Mouse (Mus musculus) lung, embryonic 16.5 days (tissue): ENCODE measurements around the gene Vmn1r85. TPM values are rescaled to one million over a fixed set of nuclear protein-coding genes. Genes with fewer than 3 reads are reported as not detected.

Experiments used
- ATAC-seq: fragments of 200-750 bp; cut with Nextera tagmentation; 2 replicates; pipeline ENCODE4 v1.8.0; 2017; ENCODE audit warnings: low read depth, mild to moderate bottlenecking, moderate library complexity
- H3K27ac ChIP-seq: fragments of 300-500 bp; sonication (generic); 2 replicates; pipeline ENCODE4 v1.5.1; 2014; ENCODE audit warnings: mild to moderate bottlenecking, control low read depth, low read length
- H3K27me3 ChIP-seq: fragments of 300-500 bp; sonication (generic); 2 replicates; pipeline ENCODE4 v1.6.1; 2014; ENCODE audit warnings: low read depth, low read length, mixed read lengths; ENCODE audit not compliant: control insufficient read depth, insufficient read depth
- H3K36me3 ChIP-seq: fragments of 300-500 bp; sonication (generic); 2 replicates; pipeline ENCODE4 v1.6.1; 2014; ENCODE audit warnings: low read length; ENCODE audit not compliant: control insufficient read depth, insufficient read depth
- H3K4me1 ChIP-seq: fragments of 300-500 bp; sonication (generic); replicated peaks from 2 replicates; pipeline ENCODE4 v1.6.1; 2014; ENCODE audit warnings: low read length, mixed read lengths; ENCODE audit not compliant: control insufficient read depth, insufficient read depth
- H3K4me2 ChIP-seq: fragments of 300-500 bp; sonication (generic); 2 replicates; pipeline ENCODE4 v1.6.1; 2014; ENCODE audit warnings: low read depth, low read length, control low read depth
- H3K4me3 ChIP-seq: fragments of 300-500 bp; sonication (generic); 2 replicates; pipeline ENCODE4 v1.5.1; 2014; ENCODE audit warnings: mild to moderate bottlenecking, low read length, control low read depth
- H3K9ac ChIP-seq: fragments of 300-500 bp; sonication (generic); 2 replicates; pipeline ENCODE4 v1.6.1; 2014; ENCODE audit warnings: low read length, control low read depth
- H3K9me3 ChIP-seq: fragments of 300-500 bp; sonication (generic); 2 replicates; pipeline ENCODE4 v1.6.1; 2016; ENCODE audit warnings: low read length; ENCODE audit not compliant: control insufficient read depth
- WGBS: fragments of 180-500 bp; shearing (Covaris S2); extraction: QIAGEN DNeasy Blood & Tissue Kit; methylation state at CpG from one replicate; pipeline ENCODE4 v1.1.7; 2014; 5-methylcytosine and 5-hydroxymethylcytosine counted together
- polyA plus RNA-seq: library from polyadenylated mRNA; unstranded; fragments of >200 nt; fragmentation: Nextera tagmentation; extraction: Ambion mirVana; gene quantifications from 2 replicates; pipeline ENCODE4 v1.2.1, GENCODE M21; 2015

The Vmn1r85 gene
- polyA plus RNA-seq, 1 experiment from 2014 or later = not detected

DNA sequence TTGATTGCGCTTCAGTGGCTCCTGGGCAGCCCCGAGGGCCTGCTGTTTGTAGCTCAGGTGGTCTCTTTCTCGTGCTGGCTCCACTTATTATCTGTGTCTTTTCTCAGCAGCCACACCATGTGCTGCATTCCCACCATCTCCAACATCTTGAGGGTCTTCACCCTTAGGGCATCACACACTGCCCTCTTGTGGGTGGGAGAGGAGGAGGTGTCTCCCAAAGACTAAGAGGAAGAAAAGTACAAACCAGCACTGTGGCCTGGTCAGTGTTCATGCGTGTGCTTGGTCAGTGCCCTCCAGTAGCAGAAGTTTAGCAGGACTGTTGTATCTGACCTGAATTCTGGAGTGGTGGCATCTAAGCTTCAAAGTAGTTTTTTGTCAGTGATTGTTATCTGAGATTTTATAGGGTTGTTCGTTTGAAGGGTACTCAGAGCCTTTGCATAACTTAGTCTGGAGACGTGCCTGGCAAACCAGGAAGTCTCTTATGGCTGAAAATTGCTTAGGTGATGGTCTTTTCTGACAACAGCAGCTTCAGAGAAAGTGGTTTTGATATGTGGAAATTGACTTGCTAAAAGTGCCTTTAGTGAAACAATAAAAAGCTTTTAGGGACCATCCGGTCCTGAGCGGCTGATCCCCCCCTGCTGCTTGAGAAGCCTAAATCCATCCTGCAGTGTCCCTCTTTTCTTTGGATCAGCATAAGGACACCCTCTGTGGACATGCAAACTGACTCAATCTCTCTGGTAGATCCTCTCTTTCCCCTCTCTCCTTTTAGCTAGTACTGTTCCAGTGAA is 37.9 kb downstream of the Vmn1r85 start:
- Histone ChIP-seq H3K4me1 (0 out of 2 replicates have a peak, but pooled peaks cover 5% of the 10 kb centered on the region), H3K36me3 (no peaks in the 10 kb centered on the region), H3K9me3 (no peaks in the 10 kb centered on the region), H3K4me2 (no peak overlapping the region), H3K27me3 (no peaks in the 10 kb centered on the region), H3K27ac (no peak overlapping the region), H3K9ac (no peak overlapping the region), H3K4me3 (no peak overlapping the region)
- 69% methylated on average over 8 of the region's 8 CpGs for WGBS
- no peak for ATAC-seq

DNA sequence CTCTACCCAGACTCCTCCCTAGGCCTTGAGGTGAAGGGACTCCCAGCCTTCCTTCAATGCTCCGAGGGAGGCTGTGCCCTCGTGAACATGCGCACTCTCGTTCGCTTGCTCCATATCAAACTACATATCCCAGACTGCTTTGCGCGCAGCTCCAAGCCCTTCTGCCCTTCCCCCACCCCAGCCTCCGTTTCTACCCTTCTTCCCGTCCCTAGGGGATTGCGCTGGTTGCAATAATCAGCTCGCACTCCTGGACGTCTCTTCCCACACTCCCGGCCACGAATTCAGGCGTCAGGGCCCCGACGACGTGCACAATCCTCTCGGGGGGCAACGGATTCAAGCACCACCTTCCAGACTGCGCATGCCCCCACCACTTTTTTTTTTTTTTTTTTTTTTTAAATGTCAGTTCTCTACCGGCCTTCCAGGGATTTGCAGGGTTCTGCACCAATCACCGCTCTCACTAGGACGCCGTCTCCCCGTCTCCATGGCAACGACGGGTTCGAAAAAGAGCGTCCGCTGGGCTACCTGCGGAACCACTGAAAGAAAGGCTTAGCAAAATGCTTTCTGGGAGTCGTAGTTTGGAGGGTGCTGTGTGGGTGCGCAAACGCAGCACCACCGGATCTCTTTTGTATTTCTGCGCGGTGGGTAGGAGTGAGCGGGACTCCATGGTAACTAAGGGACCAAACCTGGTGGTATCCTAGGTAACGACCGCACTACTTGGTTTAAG is 40.5 kb downstream of the Vmn1r85 start, which contains the start of gene Mzf1:
Gene Mzf1 (minus strand): TSS at position 478 of the 724 bp plus-strand sequence.
- H3K27ac ChIP-seq = peak within 1 kb of the TSS; percentile 80
- H3K4me2 ChIP-seq = peak within 1 kb of the TSS; percentile 73
- peak; percentile 94 for ATAC-seq
- 0 out of 2 replicates have a peak, but pooled peaks cover 5% of the 10 kb centered on the region for H3K4me1 ChIP-seq
- H3K4me3 ChIP-seq = peak within 1 kb of the TSS; percentile 58
- under 1% methylated on average over 41 of the region's 41 CpGs for WGBS
- H3K9ac ChIP-seq = peak within 1 kb of the TSS; percentile 70
- H3K9me3 ChIP-seq = no peaks in the 10 kb centered on the region
- no peaks in the 10 kb centered on the region for H3K27me3 ChIP-seq
- H3K36me3 ChIP-seq = no peaks in the 10 kb centered on the region

DNA sequence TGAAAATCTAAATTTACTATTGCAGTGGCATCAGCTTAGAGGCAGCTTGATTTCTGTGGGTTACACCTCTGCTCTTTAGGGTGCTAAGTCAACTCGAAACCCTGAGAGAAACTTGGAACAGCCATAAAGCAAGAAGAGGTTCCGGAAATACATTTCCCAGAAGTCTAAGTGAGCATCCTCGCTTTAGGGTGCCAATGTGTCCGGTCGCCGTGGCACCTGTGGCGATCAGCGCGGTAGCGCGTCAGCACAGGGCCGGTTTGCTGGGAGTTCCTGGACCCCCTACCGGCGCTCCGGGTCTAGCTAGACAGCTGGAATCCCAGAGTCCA is 41.0 kb downstream of the Vmn1r85 start:
- H3K36me3 ChIP-seq = no peaks in the 10 kb centered on the region
- H3K4me3 ChIP-seq = peak overlapping the region; percentile 58
- under 1% methylated on average over 15 of the region's 15 CpGs for WGBS
- 0 out of 2 replicates have a peak, but pooled peaks cover 5% of the 10 kb centered on the region for H3K4me1 ChIP-seq
- no peaks in the 10 kb centered on the region for H3K9me3 ChIP-seq
- peak overlapping the region; percentile 42 for H3K27ac ChIP-seq
- peak overlapping the region; percentile 73 for H3K4me2 ChIP-seq
- no peaks in the 10 kb centered on the region for H3K27me3 ChIP-seq
- no peak for ATAC-seq
- peak overlapping the region; percentile 70 for H3K9ac ChIP-seq

DNA sequence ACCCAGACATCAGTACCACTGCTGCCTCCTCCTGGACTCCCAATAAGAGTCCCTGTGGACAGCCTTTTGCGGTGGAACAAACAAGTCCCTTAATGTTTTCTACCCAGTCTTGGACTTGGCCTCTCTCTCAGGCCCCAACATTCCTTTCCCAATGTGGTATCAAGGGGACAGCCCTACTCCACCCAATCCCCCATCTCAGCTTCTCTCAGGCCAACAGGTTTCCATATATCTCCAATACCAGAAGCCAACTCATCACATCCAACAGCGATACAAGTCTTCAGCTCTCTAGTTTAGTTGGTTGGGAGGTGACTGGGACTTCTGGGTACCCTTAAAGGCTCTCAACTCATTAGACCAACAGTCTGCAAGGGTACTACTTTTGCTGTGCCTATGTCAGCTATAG is 41.5 kb downstream of the Vmn1r85 start:
- no peak for ATAC-seq
- H3K9ac ChIP-seq = peak overlapping the region; percentile 70; the same call in 1 of the 2 replicates
- no peaks in the 10 kb centered on the region for H3K9me3 ChIP-seq
- H3K4me2 ChIP-seq = peak overlapping the region; percentile 73
- 87% methylated on average over 2 of the region's 2 CpGs for WGBS
- H3K27ac ChIP-seq = peak overlapping the region; percentile 42; the same call in 1 of the 2 replicates
- H3K4me1 ChIP-seq = 0 out of 2 replicates have a peak, but pooled peaks cover 5% of the 10 kb centered on the region
- H3K36me3 ChIP-seq = no peaks in the 10 kb centered on the region
- no peaks in the 10 kb centered on the region for H3K27me3 ChIP-seq
- peak overlapping the region; percentile 58 for H3K4me3 ChIP-seq

DNA sequence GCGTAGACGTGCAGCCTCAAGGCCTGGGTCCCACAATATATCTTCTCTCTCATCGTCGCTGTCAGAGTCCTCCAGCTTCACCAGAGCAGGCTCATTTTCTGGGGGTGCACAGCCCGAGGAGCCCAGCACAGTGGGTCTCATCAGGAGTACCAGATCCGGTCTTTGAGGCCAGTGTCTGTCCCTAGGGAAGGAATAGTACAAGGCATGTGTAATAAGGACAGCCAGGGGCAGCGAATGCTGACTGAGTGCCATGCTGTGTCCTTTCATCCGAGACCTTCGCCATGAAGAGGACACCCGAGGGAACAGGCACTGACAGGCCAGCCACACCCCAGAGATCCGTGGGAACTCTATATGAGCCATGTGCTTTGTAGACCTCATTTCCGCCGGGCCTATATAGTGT is 42.0 kb downstream of the Vmn1r85 start:
- Histone ChIP-seq H3K4me2 (no peak overlapping the region), H3K9me3 (no peaks in the 10 kb centered on the region), H3K9ac (no peak overlapping the region), H3K27ac (no peak overlapping the region), H3K27me3 (no peaks in the 10 kb centered on the region), H3K4me1 (0 out of 2 replicates have a peak, but pooled peaks cover 5% of the 10 kb centered on the region), H3K36me3 (no peaks in the 10 kb centered on the region), H3K4me3 (no peak overlapping the region)
- WGBS = 88% methylated on average over 13 of the region's 13 CpGs
- no peak for ATAC-seq

DNA sequence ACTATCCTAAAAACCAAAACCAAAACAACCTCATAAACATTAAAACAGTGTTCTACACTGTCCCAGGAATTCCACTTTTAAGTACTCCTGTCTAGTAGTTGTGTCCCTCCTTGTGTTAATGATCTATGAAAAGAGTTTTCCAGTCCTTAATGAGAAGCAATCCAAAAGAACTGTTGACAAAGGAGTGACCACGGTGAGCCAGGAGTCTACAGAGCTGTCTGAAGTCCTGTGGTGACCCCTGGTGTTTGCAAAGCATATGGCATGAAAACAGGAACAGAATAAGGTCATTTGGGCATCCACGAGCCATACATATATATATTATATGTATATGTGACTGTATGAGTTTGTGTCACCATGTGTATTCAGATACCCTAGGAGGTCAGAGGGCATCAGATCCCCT is 48.9 kb downstream of the Vmn1r85 start:
- WGBS = 1% methylated on average over 2 of the region's 2 CpGs
- Histone ChIP-seq H3K27me3 (peaks cover 33% of the 10 kb centered on the region), H3K36me3 (no peaks in the 10 kb centered on the region), H3K4me3 (no peak overlapping the region), H3K9ac (no peak overlapping the region), H3K4me1 (peaks cover 13% of the 10 kb centered on the region), H3K4me2 (no peak overlapping the region), H3K9me3 (peaks cover 8% of the 10 kb centered on the region), H3K27ac (no peak overlapping the region)
- peak; percentile 68 for ATAC-seq

DNA sequence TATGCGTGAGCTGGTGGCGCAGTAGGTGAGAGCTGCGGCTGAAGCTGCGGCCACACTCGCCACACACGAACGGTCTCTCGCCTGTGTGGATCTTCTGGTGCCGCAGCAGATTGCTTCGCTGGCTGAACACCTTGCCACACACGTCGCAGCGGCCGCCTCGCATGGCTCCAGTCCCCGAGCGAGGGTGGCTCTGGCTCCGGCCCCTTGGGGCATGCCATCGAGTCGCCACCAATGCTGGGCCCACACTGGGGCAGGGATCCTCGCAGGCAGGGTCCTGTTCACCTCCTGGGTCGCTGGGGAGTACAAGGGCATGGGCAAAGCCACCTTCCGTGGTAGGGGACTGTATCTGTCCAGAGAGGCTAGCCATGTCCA is 50.7 kb downstream of the Vmn1r85 start:
- WGBS = 3% methylated on average over 23 of the region's 23 CpGs
- Histone ChIP-seq H3K27me3 (peaks cover 33% of the 10 kb centered on the region), H3K4me2 (peak overlapping the region; percentile 93), H3K4me3 (peak overlapping the region; percentile 55), H3K27ac (no peak overlapping the region), H3K36me3 (no peaks in the 10 kb centered on the region), H3K9me3 (peaks cover 8% of the 10 kb centered on the region), H3K9ac (peak overlapping the region; percentile 65), H3K4me1 (peaks cover 14% of the 10 kb centered on the region)
- ATAC-seq = peak; percentile 8; the same call in 1 of the 2 replicates

DNA sequence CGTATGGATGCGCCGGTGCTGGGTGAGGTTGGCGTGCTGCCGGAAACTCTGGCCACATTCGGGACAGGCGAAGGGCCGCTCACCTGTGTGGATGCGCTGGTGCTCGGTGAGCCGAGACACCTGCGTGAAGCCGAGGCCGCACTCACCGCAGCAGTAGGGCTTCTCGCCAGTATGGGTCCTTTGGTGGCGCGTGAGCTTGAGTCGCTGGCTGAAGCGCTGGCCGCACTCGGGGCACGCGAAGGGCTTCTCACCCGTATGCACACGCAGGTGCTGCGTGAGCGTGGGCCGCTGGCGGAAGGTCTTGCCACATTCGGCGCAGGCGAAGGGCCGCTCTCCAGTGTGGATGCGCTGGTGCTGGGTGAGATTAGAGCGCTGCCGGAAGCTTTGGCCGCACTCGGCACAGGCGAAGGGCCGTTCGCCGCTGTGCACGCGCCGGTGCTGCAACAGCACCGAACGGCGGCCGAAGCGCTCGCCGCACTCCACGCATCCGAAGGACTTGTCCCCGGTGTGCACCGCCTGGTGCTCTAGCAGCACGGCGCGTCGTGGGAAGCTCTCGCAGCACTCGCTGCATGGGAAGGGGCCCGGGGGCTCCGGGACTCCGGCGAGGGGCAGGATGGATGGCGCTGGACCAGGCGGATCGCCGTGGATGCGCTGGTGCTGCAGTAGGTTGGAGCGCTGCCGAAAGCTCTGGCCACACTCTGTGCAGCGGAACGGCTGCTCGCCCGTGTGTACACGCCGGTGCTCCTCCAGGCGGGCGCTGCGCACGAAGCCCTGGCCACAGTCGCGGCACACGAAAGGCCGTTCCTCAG is 51.3 kb downstream of the Vmn1r85 start:
- peaks cover 8% of the 10 kb centered on the region for H3K9me3 ChIP-seq
- H3K4me3 ChIP-seq = peak overlapping the region; percentile 55
- peak; percentile 21 for ATAC-seq
- H3K4me1 ChIP-seq = peaks cover 20% of the 10 kb centered on the region
- no peaks in the 10 kb centered on the region for H3K36me3 ChIP-seq
- H3K4me2 ChIP-seq = peak overlapping the region; percentile 93
- WGBS = 6% methylated on average over 88 of the region's 88 CpGs
- H3K27ac ChIP-seq = no peak overlapping the region
- peak overlapping the region; percentile 65 for H3K9ac ChIP-seq
- H3K27me3 ChIP-seq = peaks cover 33% of the 10 kb centered on the region
